Mouse (Mus musculus) lung, embryonic 14.5 days (tissue): Measurements from ENCODE around the gene Lgmn. TPM values are rescaled to one million over a fixed set of nuclear protein-coding genes. Genes with fewer than 3 reads are reported as not detected.

Experiments used
- ATAC-seq: fragments of 200-750 bp; cut with Nextera tagmentation; 2 replicates; pipeline ENCODE4 v1.8.0; 2017; ENCODE audit warnings: mild to moderate bottlenecking, moderate TSS enrichment, moderate library complexity; ENCODE audit not compliant: insufficient read depth
- DNase-seq: peaks from one replicate; pipeline ENCODE4 v3.0.0-alpha.2; 2015
- H3K27ac ChIP-seq: fragments of 300-500 bp; sonication (generic); 2 replicates; pipeline ENCODE4 v1.5.1; 2014; ENCODE audit warnings: low read depth, mild to moderate bottlenecking, moderate library complexity
- H3K27me3 ChIP-seq: fragments of 300-500 bp; sonication (generic); 2 replicates; pipeline ENCODE4 v1.6.1; 2014; ENCODE audit warnings: low read length, control low read depth; ENCODE audit not compliant: insufficient read depth
- H3K36me3 ChIP-seq: fragments of 300-500 bp; sonication (generic); 2 replicates; pipeline ENCODE4 v1.6.1; 2014; ENCODE audit warnings: control low read depth; ENCODE audit not compliant: insufficient read depth
- H3K4me1 ChIP-seq: fragments of 300-500 bp; sonication (generic); 2 replicates; pipeline ENCODE4 v1.6.1; 2014; ENCODE audit warnings: antibody characterized with exemption, control low read depth; ENCODE audit not compliant: insufficient read depth
- H3K4me2 ChIP-seq: fragments of 300-500 bp; sonication (generic); 2 replicates; pipeline ENCODE4 v1.6.1; 2014; ENCODE audit warnings: mild to moderate bottlenecking
- H3K4me3 ChIP-seq: fragments of 300-500 bp; sonication (generic); 2 replicates; pipeline ENCODE4 v1.5.1; 2014; ENCODE audit warnings: low read depth, low read length
- H3K9ac ChIP-seq: fragments of 300-500 bp; sonication (generic); 2 replicates; pipeline ENCODE4 v1.6.1; 2014
- H3K9me3 ChIP-seq: fragments of 300-500 bp; sonication (generic); 2 replicates; pipeline ENCODE4 v1.6.1; 2016; ENCODE audit warnings: low read depth, low read length, control low read depth
- CTCF ChIP-seq: IDR thresholded peaks from 2 replicates; pipeline ENCODE4 v1.5.1; 2016; ENCODE audit warnings: antibody characterized with exemption, low read depth
- WGBS: fragments of 180-500 bp; shearing (Covaris S2); extraction: QIAGEN DNeasy Blood & Tissue Kit; methylation state at CpG from one replicate; pipeline ENCODE4 v1.1.7; 2014; 5-methylcytosine and 5-hydroxymethylcytosine counted together
- polyA plus RNA-seq: library from polyadenylated mRNA; unstranded; fragments of >200 nt; fragmentation: Nextera tagmentation; extraction: Ambion mirVana; gene quantifications from 2 replicates; pipeline ENCODE4 v1.2.1, GENCODE M21; 2014

Lgmn gene
- polyA plus RNA-seq, 1 experiment from 2014 or later, result 104 TPM

DNA sequence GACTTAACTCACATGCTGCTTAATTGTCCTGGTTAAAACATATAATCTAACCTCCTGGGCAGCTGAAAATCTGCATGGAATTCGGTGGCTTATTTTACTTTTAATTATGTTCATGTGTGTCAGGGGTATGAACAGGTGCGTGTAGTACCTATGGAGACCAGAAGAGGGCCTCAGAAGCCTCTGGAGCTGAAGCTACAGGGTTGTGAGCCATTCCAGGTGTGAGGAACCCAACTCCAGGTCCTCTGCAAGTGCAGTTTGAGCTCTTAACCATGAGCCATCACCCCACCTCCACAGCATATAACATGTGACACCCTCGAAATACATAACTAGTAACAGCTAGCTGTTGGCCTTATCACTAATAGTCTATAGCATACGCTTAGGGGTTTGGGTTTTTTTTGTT, 47.6 kb downstream of the Lgmn start:
- Histone ChIP-seq H3K36me3 (peaks cover 40% of the 10 kb centered on the region), H3K4me3 (no peak overlapping the region), H3K9ac (no peak overlapping the region), H3K4me2 (no peak overlapping the region), H3K27ac (no peak overlapping the region), H3K9me3 (no peaks in the 10 kb centered on the region), H3K4me1 (0 out of 2 replicates have a peak, but pooled peaks cover 6% of the 10 kb centered on the region), H3K27me3 (no peaks in the 10 kb centered on the region)
- DNase-seq, result peak; percentile 52
- ATAC-seq, result no peak
- TF ChIP-seq CTCF, result peak; percentile 66
- 64% methylated on average over 4 of the region's 4 CpGs for WGBS

DNA sequence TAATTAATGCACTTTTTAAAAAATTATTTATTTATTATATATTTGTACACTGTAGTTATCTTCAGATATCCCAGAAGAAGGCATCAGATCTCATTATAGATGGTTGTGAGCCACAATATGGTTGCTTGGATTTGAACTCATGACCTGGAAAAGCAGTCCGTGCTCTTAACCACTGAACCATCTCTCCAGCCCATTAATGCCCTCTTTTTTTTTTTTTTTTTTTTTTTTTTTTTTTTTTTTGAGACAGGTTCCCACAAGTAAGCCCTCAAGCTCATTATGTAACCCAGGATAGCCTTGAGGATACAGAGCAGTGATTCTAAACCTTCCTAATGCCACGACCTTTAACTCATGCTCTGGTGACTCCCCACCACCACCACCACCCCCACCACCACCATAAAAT, 48.5 kb downstream of the Lgmn start:
- TF ChIP-seq CTCF, result no peak
- H3K36me3 ChIP-seq, result peaks cover 40% of the 10 kb centered on the region
- no peak overlapping the region for H3K9ac ChIP-seq
- no peaks in the 10 kb centered on the region for H3K27me3 ChIP-seq
- H3K4me2 ChIP-seq, result no peak overlapping the region
- H3K27ac ChIP-seq, result no peak overlapping the region
- DNase-seq (no peak), ATAC-seq (no peak)
- no peak overlapping the region for H3K4me3 ChIP-seq
- 80% methylated on average over 2 of the region's 2 CpGs for WGBS
- 0 out of 2 replicates have a peak, but pooled peaks cover under 1% of the 10 kb centered on the region for H3K4me1 ChIP-seq
- H3K9me3 ChIP-seq, result no peaks in the 10 kb centered on the region

DNA sequence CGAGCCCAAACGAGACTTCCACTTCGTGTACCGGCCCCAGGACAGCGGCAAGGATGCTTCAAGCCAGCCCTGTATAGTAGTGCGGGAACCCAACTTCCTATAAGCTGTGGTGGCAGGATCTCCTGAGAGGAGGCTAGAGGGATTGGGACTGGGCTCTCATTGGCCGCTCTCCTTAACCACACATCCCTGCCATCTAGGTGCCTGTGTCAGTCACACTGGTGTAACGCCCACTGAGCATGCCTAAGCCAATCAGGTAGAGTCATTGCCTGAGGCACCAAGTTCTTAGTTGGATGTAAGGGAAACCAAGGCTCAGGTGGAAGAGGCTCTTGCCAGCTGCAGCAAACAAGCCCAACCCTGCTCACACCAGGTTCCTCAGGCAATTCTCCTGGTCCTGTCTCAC, 49.6 kb downstream of the Lgmn start:
- no peaks in the 10 kb centered on the region for H3K27me3 ChIP-seq
- ATAC-seq (peak; percentile 24; the same call in 1 of the 2 replicates), DNase-seq (no peak)
- H3K9me3 ChIP-seq, result no peaks in the 10 kb centered on the region
- no peaks in the 10 kb centered on the region for H3K4me1 ChIP-seq
- no peak for TF ChIP-seq CTCF
- no peak overlapping the region for H3K4me2 ChIP-seq
- H3K4me3 ChIP-seq, result no peak overlapping the region
- no peak overlapping the region for H3K9ac ChIP-seq
- 37% methylated on average over 8 of the region's 8 CpGs for WGBS
- peaks cover 37% of the 10 kb centered on the region for H3K36me3 ChIP-seq
- no peak overlapping the region for H3K27ac ChIP-seq

DNA sequence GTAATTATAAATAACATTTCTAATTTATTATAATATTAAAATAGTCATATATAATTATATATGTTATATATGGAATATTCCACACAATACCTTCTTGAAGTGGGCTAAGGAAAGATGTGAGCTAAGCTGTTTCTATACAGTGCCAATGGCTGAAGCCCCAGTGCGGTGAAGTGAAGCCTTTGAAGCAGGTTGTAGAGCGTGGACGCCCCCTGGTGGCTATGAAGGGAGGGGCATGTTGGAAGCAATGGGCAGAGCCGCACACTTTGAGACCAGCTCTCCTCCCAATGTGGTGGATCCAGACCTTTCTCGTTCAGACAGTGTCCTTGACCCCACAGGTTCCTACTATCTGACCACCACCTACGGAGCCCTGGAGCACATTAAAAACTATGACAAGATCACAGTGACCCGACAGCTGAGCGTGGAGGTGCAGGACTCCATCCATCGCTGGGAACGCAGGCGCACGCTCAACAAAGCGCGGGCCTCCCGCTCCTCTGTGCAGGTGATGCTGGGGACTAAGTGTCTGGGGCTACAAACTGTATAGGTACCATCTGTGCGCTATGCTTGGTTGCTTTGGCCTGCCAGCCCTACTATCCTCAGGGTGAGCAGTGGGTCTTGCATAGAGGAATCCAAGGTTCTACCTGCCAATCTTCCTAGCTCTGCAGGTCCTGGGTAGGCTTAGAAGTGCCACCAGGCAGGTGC, 52.2 kb downstream of the Lgmn start:
- Histone ChIP-seq H3K9me3 (no peaks in the 10 kb centered on the region), H3K27ac (no peak overlapping the region), H3K4me3 (no peak overlapping the region), H3K4me1 (no peaks in the 10 kb centered on the region), H3K27me3 (no peaks in the 10 kb centered on the region), H3K36me3 (peaks cover 42% of the 10 kb centered on the region), H3K9ac (no peak overlapping the region), H3K4me2 (no peak overlapping the region)
- ATAC-seq (peak; percentile 60; the same call in 1 of the 2 replicates), DNase-seq (peak; percentile 91)
- TF ChIP-seq CTCF, result peak; percentile 97
- 52% methylated on average over 16 of the region's 16 CpGs for WGBS

DNA sequence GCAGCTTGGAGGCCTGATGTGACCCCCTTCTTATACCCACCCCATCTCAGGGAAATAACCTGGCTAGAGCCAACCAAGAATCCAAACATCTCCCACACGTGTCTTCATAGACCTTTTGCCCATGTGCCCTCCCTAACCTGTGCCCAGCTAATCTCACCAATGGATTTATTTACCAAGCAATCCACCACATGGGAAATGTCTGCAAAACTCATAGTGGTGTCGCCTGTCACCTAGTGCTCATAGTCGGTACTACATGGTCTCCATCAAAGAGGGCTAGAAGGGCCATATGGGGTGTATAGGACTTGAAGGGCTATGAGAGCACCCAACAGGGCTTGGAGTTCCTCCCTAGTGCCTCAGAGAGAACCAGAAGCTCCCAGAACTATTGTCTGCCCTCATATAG, 54.8 kb downstream of the Lgmn start:
- WGBS, result 19% methylated on average over 3 of the region's 3 CpGs
- peak; percentile 96 for TF ChIP-seq CTCF
- Histone ChIP-seq H3K36me3 (peaks cover 32% of the 10 kb centered on the region), H3K4me3 (no peak overlapping the region), H3K4me1 (no peaks in the 10 kb centered on the region), H3K9ac (no peak overlapping the region), H3K27ac (no peak overlapping the region), H3K27me3 (no peaks in the 10 kb centered on the region), H3K4me2 (no peak overlapping the region), H3K9me3 (no peaks in the 10 kb centered on the region)
- DNase-seq (peak; percentile 80), ATAC-seq (peak; percentile 28; the same call in 1 of the 2 replicates)

DNA sequence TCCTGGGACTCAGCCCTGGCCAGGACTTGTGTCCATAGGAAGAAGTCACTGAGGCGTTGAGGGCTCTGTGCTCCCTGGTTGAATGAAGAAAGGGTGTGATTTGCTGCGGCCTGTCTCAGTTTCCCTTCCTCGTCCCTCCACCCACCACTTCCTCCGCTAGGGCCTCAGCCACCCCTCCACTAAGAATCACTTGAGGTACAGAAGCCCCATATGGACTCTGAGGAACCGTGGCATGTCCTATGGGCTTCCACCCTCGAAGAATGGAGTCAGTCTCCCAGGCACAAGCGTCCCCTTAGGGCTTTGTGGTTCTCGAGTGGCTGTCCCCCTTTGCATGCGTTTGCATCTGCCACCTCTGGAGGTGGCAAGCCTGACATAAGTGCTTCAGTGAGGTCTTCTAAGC, 56.3 kb downstream of the Lgmn start:
- Histone ChIP-seq H3K4me1 (no peaks in the 10 kb centered on the region), H3K27ac (no peak overlapping the region), H3K36me3 (peaks cover 23% of the 10 kb centered on the region), H3K9ac (no peak overlapping the region), H3K9me3 (no peaks in the 10 kb centered on the region), H3K4me3 (no peak overlapping the region), H3K27me3 (no peaks in the 10 kb centered on the region), H3K4me2 (no peak overlapping the region)
- ATAC-seq (no peak), DNase-seq (no peak)
- no peak for TF ChIP-seq CTCF
- 82% methylated on average over 9 of the region's 9 CpGs for WGBS

DNA sequence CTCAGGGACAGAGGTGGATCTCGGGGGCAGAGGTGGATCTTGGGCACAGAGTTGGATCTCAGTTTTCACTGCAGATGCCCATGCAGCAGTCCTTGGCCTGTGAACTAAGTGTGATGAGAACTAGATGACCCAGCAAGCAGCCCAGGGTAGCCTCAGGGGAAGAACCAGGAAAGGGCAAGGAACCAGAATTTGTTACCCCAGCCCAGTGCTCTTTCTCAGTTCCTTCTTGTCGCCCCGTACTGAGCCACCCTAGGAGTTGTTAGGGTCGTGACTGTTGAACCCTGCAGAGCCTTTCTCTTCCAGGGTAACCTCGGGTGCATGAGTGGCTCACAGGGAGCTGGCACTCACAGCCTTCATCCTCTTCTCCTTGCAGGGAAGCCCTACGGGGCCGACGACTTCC, 57.4 kb downstream of the Lgmn start:
- DNase-seq (no peak), ATAC-seq (no peak)
- Histone ChIP-seq H3K9ac (no peak overlapping the region), H3K27me3 (no peaks in the 10 kb centered on the region), H3K36me3 (peaks cover 19% of the 10 kb centered on the region; the same call in 1 of the 2 replicates), H3K27ac (no peak overlapping the region), H3K9me3 (no peaks in the 10 kb centered on the region), H3K4me2 (no peak overlapping the region), H3K4me3 (no peak overlapping the region), H3K4me1 (no peaks in the 10 kb centered on the region)
- 83% methylated on average over 8 of the region's 8 CpGs for WGBS
- TF ChIP-seq CTCF, result no peak
